Mouse (Mus musculus) spleen, postnatal 4 days (tissue): ENCODE measurements at regions not wholly inside any gene's neighbourhood (a gene's known extent, or its start where the extent isn't known, plus 50 kb on each side); places are given as distances from the start of the nearest gene placed in this dataset.
A peak's percentile ranks its signal among the peaks of the same experiment; 100 is the strongest.
"Not testable (repeated sequence)": the region's sequence is repeated elsewhere in the genome, so short reads cannot be mapped to it uniquely, and the experiment has no call there.

Experiments
- DNase-seq, 2 experiments: peaks; one replicate each; pipeline ENCODE4 v3.0.0; 2022; ENCODE audit warnings: low spot score in 2 of 2

DNA sequence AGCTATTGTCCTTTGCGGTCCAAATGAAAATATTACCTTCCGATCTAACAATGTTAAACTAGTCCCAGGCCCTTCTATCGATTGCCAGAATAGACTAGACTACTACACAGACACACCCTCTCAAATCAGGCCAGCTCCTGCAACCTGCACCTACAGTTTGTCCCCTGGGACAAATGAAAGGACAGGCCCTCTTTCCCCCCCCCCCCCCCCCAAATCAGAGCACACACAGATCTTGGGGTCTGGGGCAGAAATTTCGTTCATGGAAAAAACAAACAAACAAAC lies 77.8 kb downstream of the BC107364 start:
- DNase-seq: not testable (repeated sequence)

DNA sequence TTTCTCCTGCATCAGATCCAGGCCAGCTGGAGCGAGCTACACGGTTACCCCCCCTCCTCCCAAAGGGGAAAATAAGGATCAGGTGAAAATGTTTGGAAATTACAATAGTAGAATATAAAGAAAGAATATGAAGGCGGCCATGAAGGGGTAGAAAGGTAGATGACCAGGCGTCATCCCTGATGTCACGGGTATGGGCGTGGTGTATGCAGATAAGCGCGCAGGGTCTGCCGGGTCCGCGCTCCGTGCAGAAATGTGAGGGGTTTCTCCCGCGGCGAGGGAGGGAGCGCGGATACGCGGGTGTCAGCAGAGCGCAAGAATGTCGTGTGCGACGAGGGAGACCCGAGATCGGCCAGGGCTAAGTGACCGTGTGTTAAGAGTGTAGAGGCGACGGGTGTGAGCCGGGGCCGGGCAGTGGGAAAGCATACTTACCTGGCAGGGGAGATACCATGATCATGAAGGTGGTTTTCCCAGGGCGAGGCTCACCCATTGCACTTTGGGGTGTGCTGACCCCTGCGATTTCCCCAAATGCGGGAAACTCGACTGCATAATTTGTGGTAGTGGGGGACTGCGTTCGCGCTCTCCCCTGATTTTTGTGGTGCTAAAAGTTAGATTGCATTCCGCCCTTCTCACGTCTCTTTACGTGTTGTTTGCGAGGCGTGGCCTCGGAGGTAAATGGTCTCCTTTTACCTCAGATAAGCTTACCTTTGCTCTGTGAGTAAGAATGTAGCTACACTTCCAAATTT lies 78.3 kb downstream of the BC107364 start:
- DNase-seq: not testable (repeated sequence)

DNA sequence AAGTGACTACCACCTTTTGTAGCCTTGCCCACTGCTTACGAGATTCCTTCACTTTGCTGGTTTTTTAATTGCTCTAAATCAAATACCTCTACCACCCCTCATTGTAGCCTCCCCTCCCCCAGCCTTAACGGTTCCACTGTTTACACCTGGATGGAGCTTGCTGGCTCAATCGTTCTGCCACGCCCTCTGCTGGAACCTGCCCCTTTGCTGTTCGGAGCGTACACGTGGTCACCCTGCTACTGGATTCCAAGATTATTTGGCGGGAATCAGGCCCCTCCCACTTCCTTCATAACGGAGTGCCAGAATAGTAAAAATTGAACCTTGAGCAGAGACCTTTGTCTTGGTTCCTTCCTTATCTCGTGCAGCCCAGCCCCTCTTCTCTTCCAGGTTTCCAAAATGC lies 68.8 kb upstream of the Fcgr1 start:
- DNase-seq: peak; percentile 7 to 45

DNA sequence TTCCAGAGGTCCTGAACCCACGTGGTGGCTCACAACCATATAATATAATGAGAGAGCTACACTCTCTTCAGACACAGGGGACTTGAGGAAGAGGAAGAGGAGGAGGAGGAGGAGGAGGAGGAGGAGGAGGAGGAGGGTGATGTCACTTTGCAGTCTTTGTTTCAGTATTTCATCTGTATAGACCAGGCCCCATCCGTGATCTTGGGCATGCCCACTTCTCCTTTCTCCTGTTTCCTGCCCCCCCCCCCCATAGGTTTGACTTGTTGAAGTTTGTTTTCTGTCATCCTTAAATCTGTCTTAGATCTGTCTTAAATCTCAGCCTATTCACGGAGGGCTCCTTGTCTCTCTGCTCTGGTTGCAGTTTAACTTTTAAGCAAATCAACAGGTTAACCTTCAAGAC lies 67.0 kb upstream of the Fcgr1 start:
- no peak for DNase-seq

DNA sequence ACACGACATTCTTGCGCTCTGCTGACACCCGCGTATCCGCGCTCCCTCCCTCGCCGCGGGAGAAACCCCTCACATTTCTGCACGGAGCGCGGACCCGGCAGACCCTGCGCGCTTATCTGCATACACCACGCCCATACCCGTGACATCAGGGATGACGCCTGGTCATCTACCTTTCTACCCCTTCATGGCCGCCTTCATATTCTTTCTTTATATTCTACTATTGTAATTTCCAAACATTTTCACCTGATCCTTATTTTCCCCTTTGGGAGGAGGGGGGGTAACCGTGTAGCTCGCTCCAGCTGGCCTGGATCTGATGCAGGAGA lies 66.4 kb upstream of the Fcgr1 start:
- not testable (repeated sequence) for DNase-seq

DNA sequence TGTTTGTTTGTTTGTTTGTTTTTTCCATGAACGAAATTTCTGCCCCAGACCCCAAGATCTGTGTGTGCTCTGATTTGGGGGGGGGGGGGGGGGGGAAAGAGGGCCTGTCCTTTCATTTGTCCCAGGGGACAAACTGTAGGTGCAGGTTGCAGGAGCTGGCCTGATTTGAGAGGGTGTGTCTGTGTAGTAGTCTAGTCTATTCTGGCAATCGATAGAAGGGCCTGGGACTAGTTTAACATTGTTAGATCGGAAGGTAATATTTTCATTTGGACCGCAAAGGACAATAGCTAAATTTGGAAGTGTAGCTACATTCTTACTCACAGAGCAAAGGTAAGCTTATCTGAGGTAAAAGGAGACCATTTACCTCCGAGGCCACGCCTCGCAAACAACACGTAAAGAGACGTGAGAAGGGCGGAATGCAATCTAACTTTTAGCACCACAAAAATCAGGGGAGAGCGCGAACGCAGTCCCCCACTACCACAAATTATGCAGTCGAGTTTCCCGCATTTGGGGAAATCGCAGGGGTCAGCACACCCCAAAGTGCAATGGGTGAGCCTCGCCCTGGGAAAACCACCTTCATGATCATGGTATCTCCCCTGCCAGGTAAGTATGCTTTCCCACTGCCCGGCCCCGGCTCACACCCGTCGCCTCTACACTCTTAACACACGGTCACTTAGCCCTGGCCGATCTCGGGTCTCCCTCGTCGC lies 65.9 kb upstream of the Fcgr1 start:
- not testable (repeated sequence) for DNase-seq

DNA sequence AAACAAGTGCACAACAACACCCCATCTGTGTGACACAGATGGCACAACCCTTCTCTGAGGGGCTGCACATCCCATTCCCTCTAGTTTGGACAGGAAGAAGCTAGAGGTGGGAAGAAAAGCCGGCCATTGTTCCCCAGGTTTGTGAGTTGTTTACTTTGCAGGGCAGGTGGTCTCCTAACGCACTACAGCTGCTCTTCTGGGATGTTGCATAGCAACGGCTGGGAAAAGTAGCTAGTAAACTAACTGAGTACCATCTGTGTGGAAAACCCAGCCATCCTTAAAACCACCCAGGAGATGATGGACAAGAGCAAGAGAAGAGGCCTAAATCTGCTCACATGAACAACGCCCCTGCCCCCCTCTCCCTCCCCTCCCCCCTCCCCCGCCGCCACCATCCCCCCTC lies 57.9 kb upstream of the Fcgr1 start:
- DNase-seq: not testable (repeated sequence)

DNA sequence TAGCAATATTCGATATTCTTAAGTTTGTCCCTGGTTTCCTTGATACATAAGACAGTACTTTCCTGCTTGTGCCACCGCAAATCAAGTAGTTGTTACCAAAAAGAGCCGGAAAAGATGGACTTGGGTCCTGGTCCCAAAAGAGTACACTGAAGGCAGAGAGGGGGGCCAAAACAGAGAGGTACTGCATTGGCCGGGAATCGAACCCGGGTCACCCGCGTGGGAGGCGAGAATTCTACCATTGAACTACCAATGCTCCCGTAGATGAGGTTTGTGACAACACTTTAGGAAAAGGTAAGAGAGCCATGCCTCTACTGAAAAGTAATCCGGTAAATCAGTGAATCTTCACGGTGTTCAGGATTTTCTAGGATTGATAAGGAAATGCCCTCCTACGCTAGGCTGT lies 57.2 kb upstream of the Fcgr1 start:
- DNase-seq: not testable (repeated sequence)

DNA sequence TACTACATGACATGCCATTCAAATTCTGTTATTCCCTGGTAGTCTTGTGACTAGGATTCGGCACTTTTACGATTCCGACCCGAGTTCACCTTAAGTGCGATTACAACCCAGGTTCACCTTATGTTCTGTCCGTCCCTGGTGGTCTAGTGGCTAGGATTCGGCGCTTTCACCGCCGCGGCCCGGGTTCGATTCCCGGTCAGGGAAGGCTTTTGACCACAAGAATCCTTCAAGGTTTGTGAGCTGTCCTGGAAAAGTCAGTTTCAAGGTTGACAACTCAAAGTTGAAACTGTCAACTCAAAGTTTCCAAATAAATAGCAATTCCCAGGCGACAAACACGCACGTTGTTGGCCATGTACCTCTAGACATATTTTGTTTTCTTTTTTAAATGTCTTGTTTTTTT lies 52.8 kb upstream of the Fcgr1 start:
- not testable (repeated sequence) for DNase-seq

DNA sequence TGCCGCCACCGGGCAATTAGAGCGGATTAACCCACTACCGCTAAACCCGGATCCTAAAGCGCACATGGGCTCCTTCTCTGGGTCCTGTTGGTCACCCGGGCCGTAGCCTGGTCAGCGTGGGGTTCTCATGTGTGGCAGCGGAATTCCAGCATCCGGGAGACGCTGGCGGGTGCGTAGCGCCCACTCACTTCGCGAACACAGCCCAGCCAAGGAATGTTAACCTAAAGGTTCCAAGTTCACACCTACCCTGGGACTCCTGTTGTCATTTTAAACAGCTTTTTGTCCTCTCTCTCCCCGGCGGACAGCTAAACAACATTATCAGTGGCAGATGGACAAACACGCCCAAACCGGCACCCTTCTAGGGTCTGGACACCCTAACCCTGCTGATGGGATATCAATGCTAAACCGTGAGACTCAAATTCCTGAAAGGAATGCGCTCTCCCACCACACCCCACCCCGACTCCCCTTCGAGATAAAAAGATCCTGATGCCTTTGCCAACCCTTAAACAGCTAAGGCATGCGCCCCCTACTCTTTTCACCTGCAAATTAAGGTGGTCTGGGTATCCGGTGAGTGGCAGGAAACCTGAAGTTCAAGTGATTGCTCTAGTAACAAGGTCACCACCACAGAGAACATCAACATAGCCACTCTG lies 49.8 kb upstream of the Fcgr1 start:
- peak in 1 of 2 experiments; percentile 43 for DNase-seq
